Mouse (Mus musculus) spleen, adult 2 months (tissue): ENCODE measurements around the gene Syngr1.

Experiments used
- CTCF ChIP-seq: fragments of 200-500 bp; IDR thresholded peaks from 2 replicates; pipeline ENCODE4 v1.5.1; 2011; ENCODE audit warnings: mild to moderate bottlenecking, inconsistent platforms; ENCODE audit not compliant: insufficient read depth, insufficient read length, insufficient replicate concordance; ENCODE audit errors: extremely low read depth
- POLR2A ChIP-seq: fragments of 200-500 bp; IDR thresholded peaks from 2 replicates; pipeline ENCODE4 v1.6.1; 2011; ENCODE audit warnings: low read depth, low read length, inconsistent platforms

DNA sequence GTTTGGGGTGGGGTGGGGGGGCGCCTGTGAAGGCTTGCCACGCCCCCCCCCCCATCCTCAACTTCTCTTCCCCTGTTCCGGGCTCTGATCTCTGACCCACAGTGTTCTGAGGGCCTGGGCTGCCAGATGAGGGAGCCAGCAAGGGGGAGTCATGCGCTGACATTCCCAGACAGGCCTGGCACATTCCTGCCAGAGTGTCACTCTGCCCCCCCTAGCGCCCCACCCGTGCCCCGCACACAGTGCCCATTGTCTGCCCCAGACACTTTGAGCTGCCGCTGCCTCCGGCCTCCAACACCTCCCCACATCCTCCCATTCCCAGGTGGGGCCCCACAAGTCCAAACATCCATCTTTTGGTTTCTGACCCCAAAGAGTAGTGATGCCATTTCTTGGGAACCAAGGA is 28.8 kb upstream of the Syngr1 start:
- TF ChIP-seq CTCF = no peak
- TF ChIP-seq POLR2A = no peak
